Mouse (Mus musculus) kidney, embryonic 16.5 days (tissue): ENCODE results near the gene Adprhl1. TPM values are rescaled to one million over a fixed set of nuclear protein-coding genes. Genes with fewer than 3 reads are reported as not detected.
A peak's percentile ranks its signal among the peaks of the same experiment; 100 is the strongest.

Source experiments
- ATAC-seq: fragments of 200-750 bp; cut with Nextera tagmentation; 2 replicates; pipeline ENCODE4 v1.8.0; 2017; ENCODE audit warnings: moderate TSS enrichment; ENCODE audit not compliant: low FRiP score, low TSS enrichment
- H3K27ac ChIP-seq: fragments of 300-500 bp; sonication (generic); 2 replicates; pipeline ENCODE4 v1.5.1; 2014; ENCODE audit warnings: low read length
- H3K27me3 ChIP-seq: fragments of 300-500 bp; sonication (generic); 2 replicates; pipeline ENCODE4 v1.6.1; 2014; ENCODE audit warnings: low read length, control low read depth, mixed read lengths; ENCODE audit not compliant: insufficient read depth
- H3K36me3 ChIP-seq: fragments of 300-500 bp; sonication (generic); 2 replicates; pipeline ENCODE4 v1.6.1; 2014; ENCODE audit warnings: low read length, control low read depth, mixed read lengths; ENCODE audit not compliant: insufficient read depth
- H3K4me1 ChIP-seq: fragments of 300-500 bp; sonication (generic); 2 replicates; pipeline ENCODE4 v1.6.1; 2014; ENCODE audit warnings: low read length, control low read depth, mixed read lengths; ENCODE audit not compliant: insufficient read depth
- H3K4me2 ChIP-seq: fragments of 300-500 bp; sonication (generic); replicated peaks from 2 replicates; pipeline ENCODE4 v1.6.1; 2014; ENCODE audit warnings: low read depth, low read length
- H3K4me3 ChIP-seq: fragments of 300-500 bp; sonication (generic); 2 replicates; pipeline ENCODE4 v1.5.1; 2014; ENCODE audit warnings: mild to moderate bottlenecking, low read length
- H3K9ac ChIP-seq: fragments of 300-500 bp; sonication (generic); replicated peaks from 2 replicates; pipeline ENCODE4 v1.6.1; 2014; ENCODE audit warnings: low read length
- H3K9me3 ChIP-seq: fragments of 300-500 bp; sonication (generic); 2 replicates; pipeline ENCODE4 v1.6.1; 2016; ENCODE audit warnings: low read length, control low read depth
- WGBS: fragments of 180-500 bp; shearing (Covaris S2); extraction: QIAGEN DNeasy Blood & Tissue Kit; methylation state at CpG from one replicate; pipeline ENCODE4 v1.1.7; 2014; 5-methylcytosine and 5-hydroxymethylcytosine counted together
- polyA plus RNA-seq: library from polyadenylated mRNA; unstranded; fragments of >200 nt; fragmentation: Nextera tagmentation; extraction: Ambion mirVana; gene quantifications from 2 replicates; pipeline ENCODE4 v1.2.1, GENCODE M21; 2015

The Adprhl1 gene
- polyA plus RNA-seq, 1 experiment from 2014 or later, result 0.16 TPM

GRCm38 (mm10) chr8:13216386-13216785, 37.6 kb downstream of the Adprhl1 start:
- no peak overlapping the region for H3K27ac ChIP-seq
- H3K9me3 ChIP-seq, result no peaks in the 10 kb centered on the region
- no peak for ATAC-seq
- 59% methylated on average over 8 of the region's 8 CpGs for WGBS
- H3K4me3 ChIP-seq, result no peak overlapping the region
- no peak overlapping the region for H3K9ac ChIP-seq
- H3K4me2 ChIP-seq, result no peak overlapping the region
- no peaks in the 10 kb centered on the region for H3K36me3 ChIP-seq
- H3K27me3 ChIP-seq, result no peaks in the 10 kb centered on the region
- peaks cover 8% of the 10 kb centered on the region for H3K4me1 ChIP-seq

- H3K4me2 ChIP-seq, result peak overlapping the region; percentile 40
- H3K9me3 ChIP-seq, result no peaks in the 10 kb centered on the region
- H3K4me3 ChIP-seq, result no peak overlapping the region
- WGBS, result 21% methylated on average over 10 of the region's 10 CpGs
- H3K36me3 ChIP-seq, result no peaks in the 10 kb centered on the region
- H3K27ac ChIP-seq, result no peak overlapping the region
- no peaks in the 10 kb centered on the region for H3K27me3 ChIP-seq
- H3K9ac ChIP-seq, result peak overlapping the region; percentile 26; the same call in 1 of the 2 replicates
- H3K4me1 ChIP-seq, result peaks cover 8% of the 10 kb centered on the region
- ATAC-seq, result peak; percentile 80
Measured at GRCm38 (mm10) chr8:13213479-13214268, 40.3 kb downstream of the Adprhl1 start.

- Histone ChIP-seq H3K36me3 (no peaks in the 10 kb centered on the region), H3K4me1 (peaks cover 8% of the 10 kb centered on the region), H3K9ac (no peak overlapping the region), H3K27ac (no peak overlapping the region), H3K27me3 (no peaks in the 10 kb centered on the region), H3K9me3 (no peaks in the 10 kb centered on the region), H3K4me2 (no peak overlapping the region), H3K4me3 (no peak overlapping the region)
- ATAC-seq, result no peak
- WGBS, result 70% methylated on average over 1 of the region's 1 CpGs
Measured at GRCm38 (mm10) chr8:13209770-13210169, 44.2 kb downstream of the Adprhl1 start.

- H3K9ac ChIP-seq, result no peak overlapping the region
- 41% methylated on average over 6 of the region's 6 CpGs for WGBS
- no peak for ATAC-seq
Measured at GRCm38 (mm10) chr8:13208627-13209355, 45.2 kb downstream of the Adprhl1 start.

DNA sequence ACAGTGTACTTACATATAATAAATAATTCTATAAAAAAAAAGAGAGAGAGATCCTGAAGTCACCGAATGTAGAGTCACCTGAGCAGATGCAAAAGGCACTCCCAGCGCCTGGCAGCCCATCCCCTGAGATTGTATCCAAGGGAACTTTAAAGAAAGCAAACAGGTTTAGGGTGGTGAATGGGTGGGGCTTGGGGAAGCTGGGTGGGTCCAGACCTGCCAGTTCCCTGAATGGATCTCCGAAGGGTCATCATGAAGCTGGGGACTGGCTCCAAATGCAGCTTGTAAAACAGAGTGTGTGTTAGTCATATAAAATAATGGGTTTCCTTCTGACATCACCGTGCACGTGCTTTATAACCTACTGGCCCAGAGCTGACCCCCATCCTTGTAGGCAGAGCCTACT, 47.7 kb downstream of the Adprhl1 start:
- Histone ChIP-seq H3K9ac (no peak overlapping the region), H3K27me3 (peaks cover 16% of the 10 kb centered on the region), H3K36me3 (no peaks in the 10 kb centered on the region), H3K4me2 (no peak overlapping the region), H3K4me3 (no peak overlapping the region), H3K9me3 (no peaks in the 10 kb centered on the region), H3K27ac (no peak overlapping the region), H3K4me1 (no peaks in the 10 kb centered on the region)
- WGBS, result 28% methylated on average over 5 of the region's 5 CpGs
- ATAC-seq, result no peak

More at GRCm38 (mm10) chr8:13208627-13209355, 45.2 kb downstream of the Adprhl1 start:
- no peaks in the 10 kb centered on the region for H3K9me3 ChIP-seq
- H3K27me3 ChIP-seq, result no peaks in the 10 kb centered on the region
- no peak overlapping the region for H3K27ac ChIP-seq
- H3K4me1 ChIP-seq, result peaks cover 8% of the 10 kb centered on the region
- H3K36me3 ChIP-seq, result no peaks in the 10 kb centered on the region
- no peak overlapping the region for H3K4me2 ChIP-seq
- H3K4me3 ChIP-seq, result no peak overlapping the region

DNA sequence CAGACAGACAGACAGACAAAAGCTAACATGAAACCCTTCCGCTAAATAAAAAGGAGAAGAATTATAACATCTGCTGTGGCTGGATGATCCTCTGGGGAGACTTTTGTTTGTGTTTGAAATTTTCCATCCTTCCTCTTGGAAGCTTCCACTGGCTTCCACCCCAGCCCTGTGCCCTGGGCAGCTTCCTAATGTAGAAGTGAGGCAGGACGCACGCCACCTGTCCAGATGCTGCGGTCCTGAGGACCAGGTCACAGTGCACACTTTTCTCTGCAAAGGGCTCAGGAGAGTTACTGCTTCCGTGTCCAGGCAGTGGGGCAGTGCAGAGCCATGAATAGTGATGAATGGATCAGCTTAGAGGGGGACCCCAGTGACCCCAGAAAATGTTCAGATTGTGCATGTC, 48.7 kb downstream of the Adprhl1 start:
- no peak overlapping the region for H3K27ac ChIP-seq
- peaks cover 5% of the 10 kb centered on the region; the same call in 1 of the 2 replicates for H3K4me1 ChIP-seq
- peaks cover 24% of the 10 kb centered on the region for H3K27me3 ChIP-seq
- H3K4me3 ChIP-seq, result no peak overlapping the region
- H3K9me3 ChIP-seq, result no peaks in the 10 kb centered on the region
- H3K36me3 ChIP-seq, result no peaks in the 10 kb centered on the region
- no peak overlapping the region for H3K4me2 ChIP-seq
- no peak for ATAC-seq
- WGBS, result 64% methylated on average over 5 of the region's 5 CpGs
- H3K9ac ChIP-seq, result no peak overlapping the region

- no peak overlapping the region for H3K27ac ChIP-seq
- no peak overlapping the region for H3K4me3 ChIP-seq
- H3K9ac ChIP-seq, result no peak overlapping the region
- WGBS, result 66% methylated on average over 12 of the region's 12 CpGs
- H3K9me3 ChIP-seq, result no peaks in the 10 kb centered on the region
- no peak overlapping the region for H3K4me2 ChIP-seq
- peaks cover 9% of the 10 kb centered on the region; the same call in 1 of the 2 replicates for H3K4me1 ChIP-seq
- no peak for ATAC-seq
- H3K36me3 ChIP-seq, result no peaks in the 10 kb centered on the region
- peaks cover 26% of the 10 kb centered on the region for H3K27me3 ChIP-seq
Measured at GRCm38 (mm10) chr8:13204371-13205140, 49.4 kb downstream of the Adprhl1 start.

DNA sequence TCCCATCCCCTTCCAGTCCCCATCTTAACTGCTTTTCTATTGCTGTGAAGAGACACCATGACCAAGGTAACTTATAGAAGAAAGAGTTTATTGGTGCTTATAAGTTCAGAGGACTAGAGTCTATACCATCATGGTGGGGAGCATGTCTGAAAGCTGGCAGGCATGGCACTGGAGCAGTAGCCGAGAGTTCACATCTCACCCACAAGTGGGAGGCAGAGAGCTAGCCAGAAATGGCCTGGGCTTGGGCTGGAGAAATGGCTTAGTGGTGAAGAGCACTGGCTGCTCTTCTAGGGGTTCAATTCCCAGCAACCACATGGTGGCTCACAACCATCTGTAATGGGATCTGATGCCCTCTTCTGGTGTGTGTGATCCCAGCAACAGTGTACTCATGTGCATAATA, 50.5 kb downstream of the Adprhl1 start:
- Histone ChIP-seq H3K4me2 (no peak overlapping the region), H3K4me3 (no peak overlapping the region), H3K9ac (no peak overlapping the region), H3K27me3 (peaks cover 29% of the 10 kb centered on the region), H3K27ac (no peak overlapping the region), H3K4me1 (peaks cover 9% of the 10 kb centered on the region; the same call in 1 of the 2 replicates), H3K36me3 (no peaks in the 10 kb centered on the region), H3K9me3 (no peaks in the 10 kb centered on the region)
- ATAC-seq, result no peak
- WGBS, result 64% methylated on average over 1 of the region's 1 CpGs

DNA sequence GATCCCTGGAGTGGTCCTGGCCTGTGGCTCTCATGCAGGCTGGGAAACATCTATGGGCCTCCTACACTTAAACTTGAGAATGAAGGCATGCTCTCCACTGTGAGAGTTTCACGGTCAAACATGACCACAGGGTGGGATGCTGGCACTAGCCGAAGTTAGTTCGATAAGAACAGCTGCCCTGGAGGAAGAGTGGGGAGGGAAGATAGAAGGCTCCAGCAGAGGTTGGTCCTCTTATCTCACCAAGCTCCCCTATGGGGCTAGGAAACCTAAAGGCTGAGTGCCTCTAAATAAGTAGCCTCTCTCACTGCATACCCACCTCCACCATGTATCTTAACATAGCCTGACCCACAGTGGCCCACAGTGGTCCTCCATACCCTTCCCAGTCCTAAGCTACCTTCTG, 51.2 kb downstream of the Adprhl1 start:
- H3K9me3 ChIP-seq, result no peaks in the 10 kb centered on the region
- H3K4me3 ChIP-seq, result no peak overlapping the region
- H3K9ac ChIP-seq, result no peak overlapping the region
- WGBS, result 94% methylated on average over 3 of the region's 3 CpGs
- peaks cover 9% of the 10 kb centered on the region; the same call in 1 of the 2 replicates for H3K4me1 ChIP-seq
- H3K27ac ChIP-seq, result no peak overlapping the region
- ATAC-seq, result no peak
- H3K36me3 ChIP-seq, result no peaks in the 10 kb centered on the region
- H3K4me2 ChIP-seq, result no peak overlapping the region
- H3K27me3 ChIP-seq, result peaks cover 29% of the 10 kb centered on the region
